Mouse (Mus musculus): Measurements from ENCODE around the gene Gm49342.
"Not testable (repeated sequence)": the region's sequence is repeated elsewhere in the genome, so short reads cannot be mapped to it uniquely, and the experiment has no call there.

Gene Gm49342

DNA sequence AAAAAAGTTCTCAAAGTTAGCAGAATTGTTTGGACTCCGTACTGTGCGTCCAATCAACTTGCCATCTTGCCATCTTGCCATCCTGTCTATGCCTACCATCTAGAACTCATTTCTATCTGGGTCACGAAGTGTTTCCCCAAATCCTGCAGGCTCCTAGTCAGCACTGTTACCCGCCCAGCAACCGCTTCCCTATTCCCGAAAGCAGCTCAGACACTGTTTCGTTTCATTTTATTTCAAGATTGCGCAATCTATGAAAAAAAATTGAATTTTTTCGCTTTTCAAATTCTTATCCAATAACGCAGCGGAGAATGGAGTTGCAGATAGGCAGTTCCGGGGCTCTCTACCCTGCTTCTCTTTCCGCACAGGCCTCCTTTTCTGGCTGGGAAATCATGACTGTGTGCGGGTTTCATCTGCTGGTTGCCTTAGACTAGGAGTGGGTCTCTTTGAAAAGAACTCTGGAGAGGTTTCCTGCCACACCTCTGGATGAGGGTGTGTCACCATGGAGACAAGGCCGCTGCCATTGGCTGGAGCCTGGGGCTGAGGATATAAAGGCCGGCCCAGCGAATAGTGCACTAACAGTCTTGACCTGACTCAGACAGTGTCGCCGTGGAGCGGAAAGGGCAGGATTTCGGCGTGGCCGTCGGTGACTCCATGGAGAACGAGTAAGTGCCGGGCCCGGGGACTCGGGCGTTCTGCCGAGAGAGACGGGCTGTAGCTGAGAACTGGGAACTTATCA lies at the start of gene Gm49342:
Gene Gm49342 (plus strand): TSS at position 586 of the 736 bp plus-strand sequence.
- DNase-seq, result peak; percentile 98

- no peak for DNase-seq
Observed at GRCm38 (mm10) chr14:50895407-50895806, 48.9 kb upstream of the Gm49342 start.

DNA sequence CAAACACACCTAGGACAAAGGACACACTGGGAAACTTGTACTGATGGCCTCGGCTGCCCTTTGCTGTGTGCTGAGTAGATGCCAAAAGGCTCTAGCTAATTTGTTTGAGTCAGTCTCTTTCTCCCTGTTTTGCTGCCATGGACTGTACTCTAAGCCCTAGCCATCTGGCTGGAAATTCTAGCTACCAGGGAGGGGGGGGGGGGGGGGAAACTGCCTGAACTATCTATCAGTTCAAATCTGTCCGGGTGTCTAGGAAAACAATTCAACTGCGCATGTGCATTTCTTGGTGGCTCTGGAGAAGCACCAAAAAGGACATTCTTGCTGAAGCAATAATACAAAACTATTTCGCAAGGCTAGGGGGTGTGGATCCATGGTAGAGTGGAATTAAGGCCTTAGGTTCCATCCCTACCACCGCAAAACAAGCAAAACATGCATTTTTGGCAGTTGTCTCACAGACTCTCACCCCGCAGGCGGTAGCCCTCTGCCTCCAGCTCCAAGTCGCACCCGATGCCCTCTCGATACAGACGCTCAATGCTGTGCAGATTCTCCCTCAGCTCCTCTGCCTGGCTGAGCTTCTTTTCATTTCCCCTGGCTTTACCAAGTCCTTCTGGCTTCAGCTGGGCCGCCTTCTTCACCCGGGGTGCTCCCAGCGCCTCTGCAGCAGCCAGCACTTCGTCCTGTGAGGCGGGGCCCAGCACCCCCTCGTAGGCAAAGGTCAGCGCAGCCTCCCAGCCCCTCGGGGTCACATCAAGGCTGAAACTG lies 48.2 kb upstream of the Gm49342 start:
- DNase-seq, result peak; percentile 60 to 77

DNA sequence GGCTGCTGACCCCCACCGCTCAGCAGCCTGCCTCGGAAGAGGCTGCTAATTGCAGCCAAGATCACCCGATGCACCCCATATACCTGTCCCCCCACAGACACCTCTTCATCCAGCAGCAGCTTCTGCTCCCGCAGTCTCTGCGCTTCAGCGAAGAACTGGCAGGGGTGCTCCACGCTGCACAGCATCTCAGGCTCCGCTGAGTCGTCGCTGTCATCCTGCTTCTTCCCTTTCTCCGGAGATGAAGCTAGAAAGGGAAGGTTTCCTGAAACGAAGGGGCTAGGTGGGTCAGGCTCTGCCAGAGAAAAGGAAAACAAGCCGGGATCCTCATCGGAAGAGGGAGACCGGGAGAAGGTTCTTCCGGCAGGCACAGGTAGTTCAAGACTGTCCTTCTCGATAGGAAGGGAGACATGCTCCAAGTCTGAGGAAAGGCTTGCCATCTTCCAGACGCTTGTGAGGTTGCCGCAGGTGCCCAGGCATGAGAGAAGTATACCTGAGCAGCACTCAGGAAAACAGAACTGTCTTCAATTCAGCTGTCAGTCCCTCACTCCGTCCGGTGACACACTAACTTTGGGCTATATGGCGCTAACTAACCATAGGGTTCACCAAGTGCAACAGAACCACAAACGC lies 47.5 kb upstream of the Gm49342 start:
- DNase-seq, result peak in 1 of 2 experiments; percentile 8

- peak in 1 of 2 experiments; percentile 13 for DNase-seq
Observed at GRCm38 (mm10) chr14:50897374-50897765, 46.9 kb upstream of the Gm49342 start, which contains the start of gene Klhl33. Klhl33 (minus strand) TSS chr14:50897507.

DNA sequence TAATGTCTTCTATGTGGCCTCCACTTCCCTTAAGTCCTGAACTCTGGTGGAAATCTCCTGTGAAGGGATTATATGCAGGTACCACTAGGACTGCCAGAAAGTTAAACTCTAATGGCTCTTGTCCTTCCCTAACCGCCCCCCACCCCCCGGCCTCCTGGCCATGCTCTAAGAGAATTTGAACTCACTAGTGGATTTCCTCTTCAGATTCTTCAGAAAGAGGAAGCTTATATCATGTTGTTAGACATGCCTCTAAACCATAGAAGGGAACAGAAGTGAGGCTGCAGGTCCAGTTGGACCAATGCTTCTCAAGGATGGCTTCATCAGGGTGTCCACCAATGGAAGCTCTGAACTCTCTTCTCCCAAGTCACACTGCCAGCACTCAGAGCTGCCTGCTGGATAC lies 46.3 kb upstream of the Gm49342 start:
- DNase-seq, result not testable (repeated sequence)

- DNase-seq, result peak; percentile 35 to 50
Observed at GRCm38 (mm10) chr14:50903973-50904827, 40.1 kb upstream of the Gm49342 start.

GRCm38 (mm10) chr14:50904828-50905129 lies 39.5 kb upstream of the Gm49342 start:
- DNase-seq, result no peak

DNA sequence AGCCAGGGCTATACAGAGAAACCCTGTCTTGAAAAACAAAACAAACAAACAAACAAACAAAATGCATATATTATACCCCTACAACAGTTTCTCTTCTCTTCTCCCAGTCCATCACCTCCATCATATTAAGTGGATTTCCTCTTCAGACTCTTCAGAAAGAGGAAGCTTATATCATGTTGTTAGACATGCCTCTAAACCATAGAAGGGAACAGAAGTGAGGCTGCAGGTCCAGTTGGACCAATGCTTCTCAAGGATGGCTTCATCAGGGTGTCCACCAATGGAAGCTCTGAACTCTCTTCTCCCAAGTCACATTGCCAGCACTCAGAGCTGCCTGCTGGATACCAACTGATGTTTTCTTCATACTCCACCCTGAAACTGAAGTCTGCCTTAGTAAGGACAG lies 39.0 kb upstream of the Gm49342 start:
- not testable (repeated sequence) for DNase-seq

DNA sequence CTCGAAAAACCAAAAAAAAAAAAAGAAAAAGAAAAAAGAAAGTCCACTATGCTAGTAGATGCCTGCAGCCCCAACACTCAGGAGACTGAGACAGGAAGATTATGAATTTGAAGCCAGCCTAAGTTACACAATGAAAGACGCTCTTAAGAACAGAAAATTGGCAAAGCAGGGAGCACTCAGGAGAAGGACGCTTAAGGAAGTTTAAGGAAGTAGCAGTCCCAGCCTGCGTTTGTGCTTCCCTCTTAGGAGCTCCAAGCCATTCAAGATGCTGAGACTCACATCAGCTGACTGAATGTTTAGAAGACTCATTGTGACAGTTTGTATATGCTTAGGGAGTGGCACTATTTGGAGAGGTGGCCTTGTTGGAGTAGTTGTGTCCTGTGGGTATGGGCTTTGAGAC lies 36.2 kb upstream of the Gm49342 start:
- DNase-seq, result peak in 1 of 2 experiments; percentile 31

DNA sequence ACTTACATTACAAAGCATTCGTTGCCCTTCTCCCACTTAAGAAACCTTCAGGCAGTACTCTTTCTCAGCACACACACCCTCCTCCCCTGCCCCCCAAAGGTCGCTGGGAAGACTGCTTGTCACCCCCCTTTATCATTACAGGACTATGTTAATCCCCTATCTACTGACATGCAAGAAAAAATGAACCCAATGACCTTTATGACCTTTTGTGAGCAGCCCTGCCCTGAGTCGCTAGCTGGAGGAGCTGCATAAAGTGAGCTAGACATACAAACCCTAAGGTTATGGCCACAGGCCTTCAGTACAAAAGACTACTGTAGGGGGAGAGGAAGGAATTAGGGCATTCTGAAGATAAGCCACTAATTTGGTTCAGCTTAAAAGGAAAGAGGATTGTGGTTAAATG lies 33.0 kb upstream of the Gm49342 start:
- no peak for DNase-seq

- DNase-seq, result not testable (repeated sequence)
Observed at GRCm38 (mm10) chr14:50923437-50923836, 20.9 kb upstream of the Gm49342 start.

GRCm38 (mm10) chr14:50924281-50925064 lies 19.8 kb upstream of the Gm49342 start, which contains the start of the genes Osgep and Apex1:
Osgep (minus strand) TSS chr14:50924893.
Apex1 (plus strand) TSS chr14:50924968.
- DNase-seq, result peak; percentile 96 to 97

DNA sequence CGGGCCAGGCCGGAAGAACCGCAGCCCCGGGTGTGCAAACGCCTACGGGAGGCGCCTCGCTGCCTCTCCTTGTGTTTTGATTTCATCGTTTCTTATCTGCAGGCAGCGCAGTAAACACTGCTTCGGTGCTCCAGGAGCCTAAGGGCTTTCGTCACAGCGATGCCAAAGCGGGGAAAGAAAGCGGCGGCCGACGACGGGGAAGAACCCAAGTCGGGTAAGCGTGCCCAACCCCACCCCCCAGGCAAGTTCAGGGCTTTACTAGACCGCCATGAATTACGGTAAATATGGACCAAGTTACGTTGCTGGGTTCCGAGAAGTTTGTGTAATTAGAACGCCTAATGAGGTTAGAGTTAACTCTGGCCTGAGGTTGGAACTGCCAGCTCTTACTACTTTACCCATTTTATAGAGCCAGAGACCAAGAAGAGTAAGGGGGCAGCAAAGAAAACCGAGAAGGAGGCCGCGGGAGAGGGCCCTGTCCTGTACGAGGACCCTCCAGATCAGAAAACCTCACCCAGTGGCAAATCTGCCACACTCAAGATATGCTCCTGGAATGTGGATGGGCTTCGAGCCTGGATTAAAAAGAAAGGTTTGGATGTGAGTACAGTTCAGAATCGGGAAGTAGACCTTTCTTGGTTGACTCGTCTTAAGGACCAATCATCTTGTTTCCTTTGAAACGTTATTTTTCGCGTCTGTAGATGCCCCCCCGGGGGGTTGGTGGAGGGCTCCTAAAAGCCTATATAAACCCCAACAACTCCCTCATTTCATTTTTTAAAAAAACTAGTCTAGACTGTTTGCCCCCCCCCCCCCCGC lies 19.0 kb upstream of the Gm49342 start:
- no peak for DNase-seq

GRCm38 (mm10) chr14:50927366-50927765 lies 17.0 kb upstream of the Gm49342 start:
- DNase-seq, result no peak

DNA sequence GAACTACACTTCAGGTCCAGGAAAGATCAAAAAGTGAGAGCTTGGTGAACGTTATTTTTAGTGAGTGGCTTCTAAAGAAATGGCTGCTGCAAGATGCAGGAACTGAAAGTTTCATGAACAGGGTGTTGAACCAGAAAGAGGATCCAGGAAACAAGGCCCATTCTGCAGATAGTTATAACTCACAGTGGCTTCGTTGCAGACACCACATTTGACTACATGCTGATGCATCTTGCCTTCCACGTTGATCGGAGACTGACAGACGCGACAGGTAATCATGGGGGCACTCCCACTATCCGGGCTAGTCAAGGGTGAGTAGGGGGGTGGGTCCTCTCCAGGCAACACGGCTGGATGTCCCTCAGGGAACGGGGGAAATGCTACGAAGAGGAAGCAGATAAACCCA lies 14.4 kb upstream of the Gm49342 start:
- no peak for DNase-seq

DNA sequence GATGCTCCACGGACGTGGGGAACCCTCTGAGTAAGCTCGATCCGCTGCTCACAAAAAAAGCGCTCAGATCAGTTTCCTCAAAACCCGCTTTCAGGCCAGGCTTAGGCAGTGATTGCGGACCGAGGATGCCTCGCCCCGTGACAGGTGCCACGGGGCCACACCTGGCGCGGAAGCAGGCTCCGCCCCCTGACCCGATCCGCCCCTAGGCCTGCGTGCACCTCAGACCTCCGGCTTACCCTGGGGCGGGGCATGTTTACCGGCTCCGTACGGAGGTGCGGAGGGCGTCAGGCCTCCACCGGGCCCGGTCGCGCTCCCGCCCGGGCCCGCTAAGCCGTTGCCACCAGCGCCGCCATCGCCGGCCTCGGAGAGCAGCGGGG lies 14.0 kb upstream of the Gm49342 start:
- DNase-seq, result peak; percentile 76 to 83

GRCm38 (mm10) chr14:50930754-50931492 lies 13.4 kb upstream of the Gm49342 start, which contains the start of the genes Pip4p1 and Pnp:
Pip4p1 (minus strand) TSS chr14:50930856.
Pnp (plus strand) TSS chr14:50931082.
- peak; percentile 100 for DNase-seq

GRCm38 (mm10) chr14:50931493-50932020 lies 12.8 kb upstream of the Gm49342 start:
- no peak for DNase-seq

DNA sequence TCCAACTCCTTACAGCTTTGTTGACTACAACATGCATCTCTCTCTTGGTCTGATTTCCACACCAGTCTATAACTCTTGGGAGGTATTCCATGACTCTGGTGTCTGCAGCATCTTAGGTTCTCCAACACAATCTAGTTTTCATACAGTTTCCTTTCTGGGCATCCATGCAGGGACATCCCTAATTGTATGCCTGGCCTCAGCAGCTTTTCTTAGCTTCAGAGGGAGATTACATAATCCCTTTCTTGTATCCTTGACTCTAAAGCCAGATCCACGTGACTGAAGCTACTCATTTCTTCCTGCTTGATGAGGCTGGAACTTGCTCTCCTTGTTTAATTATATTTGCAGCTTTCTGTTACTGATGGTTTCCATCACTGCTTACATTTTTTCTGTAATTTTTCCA lies 7.7 kb upstream of the Gm49342 start:
- DNase-seq, result no peak
